Mouse (Mus musculus) embryo, embryonic 10 days (tissue): ENCODE measurements at regions not wholly inside any gene's neighbourhood (a gene's known extent, or its start where the extent isn't known, plus 50 kb on each side); places are given as distances from the start of the nearest gene placed in this dataset.

Experiments
- DNase-seq: peaks from one replicate; pipeline ENCODE4 v3.0.0-alpha.2; 2015; ENCODE audit warnings: low spot score

DNA sequence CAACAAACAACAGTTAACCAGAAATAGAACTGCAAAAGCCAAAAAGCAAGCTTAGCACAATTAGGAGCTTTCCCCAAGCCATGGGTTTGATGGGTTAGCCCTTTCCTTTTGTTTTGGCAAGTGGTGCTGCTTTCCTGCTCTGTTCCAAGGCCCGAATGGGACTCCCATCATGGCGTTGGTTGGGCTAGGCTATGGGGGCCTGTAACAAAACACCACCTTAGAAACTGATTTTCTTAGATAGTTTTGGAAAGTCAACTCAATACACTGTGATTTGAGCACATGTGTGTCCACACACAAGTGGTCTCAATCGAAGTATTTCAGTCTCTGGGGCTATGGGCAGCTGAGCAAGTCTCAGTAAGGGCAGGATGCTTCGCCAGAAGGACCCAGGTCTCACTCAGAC, 470.5 kb upstream of the Kif2a start:
- no peak for DNase-seq

DNA sequence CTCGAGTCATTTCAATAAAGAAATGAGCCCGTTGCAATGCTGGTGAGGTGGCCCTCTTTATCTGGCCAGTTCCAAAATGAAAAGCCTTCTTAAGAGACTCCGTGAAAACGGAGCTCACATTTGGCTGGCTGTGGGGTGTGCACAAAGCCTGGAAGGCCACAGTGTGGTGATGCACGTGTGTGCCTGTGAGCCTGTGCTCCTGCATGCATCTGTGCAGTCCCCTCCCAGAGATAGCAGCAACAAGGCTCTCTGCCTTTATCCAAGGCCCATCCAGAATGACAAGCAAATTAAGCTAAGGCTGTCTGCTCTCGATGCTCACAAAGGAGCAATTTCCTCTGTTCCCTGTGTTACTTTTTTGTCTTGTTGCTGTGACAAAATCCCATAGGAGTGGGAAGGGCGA, 469.5 kb upstream of the Kif2a start:
- no peak for DNase-seq

DNA sequence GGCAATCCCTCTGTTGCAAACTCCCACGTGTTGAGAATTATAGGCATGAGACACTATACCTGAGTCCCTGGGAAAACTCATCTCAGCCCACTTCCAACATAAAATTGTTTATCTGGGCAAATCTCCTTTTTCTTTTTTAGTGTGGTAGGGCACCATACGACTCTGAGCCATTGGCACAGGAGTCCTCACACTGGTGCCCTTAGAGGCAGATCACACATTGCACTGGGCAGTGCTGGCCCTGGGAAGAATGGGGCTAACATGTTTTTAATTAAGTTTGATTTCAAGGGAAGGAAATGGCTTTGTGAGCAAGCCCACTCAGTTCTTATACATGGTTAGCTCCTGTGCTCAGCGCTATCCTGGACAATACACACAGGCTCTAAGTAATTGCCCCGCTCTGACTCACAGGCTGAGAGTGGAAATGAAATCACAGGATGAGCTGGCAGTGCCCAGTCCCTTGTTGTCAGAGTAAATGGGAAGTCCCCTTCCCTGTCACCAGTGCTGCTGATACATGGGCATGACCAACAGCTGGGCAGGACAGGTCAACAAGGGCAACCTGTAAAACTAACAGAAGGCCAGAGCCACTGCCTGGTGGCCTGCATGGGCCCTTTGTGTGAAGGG, 463.6 kb upstream of the Kif2a start:
- no peak for DNase-seq

DNA sequence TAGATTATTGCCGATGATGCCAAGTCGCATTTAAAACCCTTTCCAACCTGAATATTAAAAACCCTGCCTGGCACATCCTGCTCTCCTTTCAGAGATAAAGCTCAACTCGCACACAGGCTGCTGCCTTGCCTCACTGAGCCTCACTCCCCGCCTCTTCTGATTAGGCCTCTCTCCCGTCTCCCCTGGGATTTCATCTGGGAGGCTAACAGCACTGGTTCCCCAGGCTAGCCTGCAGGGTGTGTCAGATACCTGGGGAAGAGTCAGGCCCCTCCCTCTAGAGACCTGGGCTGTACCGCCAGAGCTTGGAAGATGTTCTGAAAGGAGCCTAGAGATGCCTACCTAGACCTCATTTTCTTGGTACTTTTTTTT, 462.7 kb upstream of the Kif2a start:
- peak; percentile 15 for DNase-seq

DNA sequence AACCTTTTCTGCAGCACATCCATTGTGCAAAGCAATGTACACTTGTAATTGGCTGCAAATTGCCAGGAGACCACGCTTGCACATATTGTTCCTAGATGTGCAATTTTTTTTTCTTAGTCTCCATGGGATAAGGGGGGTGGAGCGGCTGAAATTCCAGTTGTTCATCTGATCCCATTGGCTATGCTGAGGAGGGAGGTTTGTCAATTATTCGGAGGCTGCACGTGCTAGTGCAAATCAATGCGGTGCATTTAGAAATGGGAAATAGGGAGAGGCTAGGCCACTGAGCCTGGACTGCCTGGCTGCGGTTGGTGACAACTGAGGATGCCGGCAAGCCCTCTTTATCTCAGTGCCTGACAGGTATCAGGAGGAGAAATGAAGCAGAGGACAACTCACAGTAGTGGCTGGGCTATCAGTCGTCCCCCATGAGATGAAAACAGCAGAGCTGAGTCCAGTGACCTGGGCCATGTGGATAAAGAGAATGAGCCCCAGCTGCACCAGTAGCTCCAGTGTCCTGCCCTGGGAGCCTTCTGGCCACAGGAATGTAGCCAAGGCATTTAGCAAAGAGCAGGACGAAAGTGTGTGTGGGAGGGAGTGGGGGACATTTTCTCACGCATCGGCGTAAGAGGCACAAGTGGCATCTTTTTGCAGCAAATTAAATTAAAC, 462.2 kb upstream of the Kif2a start:
- no peak for DNase-seq

DNA sequence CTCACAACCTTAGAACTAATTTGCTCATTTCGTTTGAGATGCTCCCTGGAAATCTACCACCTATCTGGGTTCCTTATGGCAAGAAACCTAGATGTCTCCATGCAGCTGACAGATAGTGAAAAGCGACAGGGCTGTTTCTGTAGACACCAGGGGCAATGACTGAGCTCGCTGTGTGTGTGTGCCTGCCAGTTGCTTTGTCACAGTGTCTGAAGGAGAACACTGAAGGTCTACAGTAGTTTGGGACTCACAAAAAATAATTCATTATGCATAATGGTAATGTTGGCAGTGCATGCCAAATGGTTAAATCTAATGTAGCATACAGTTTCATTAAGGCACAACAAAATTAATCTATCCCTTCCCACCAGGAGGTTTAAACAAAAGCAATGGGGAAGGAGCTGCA, 453.2 kb upstream of the Kif2a start:
- no peak for DNase-seq

DNA sequence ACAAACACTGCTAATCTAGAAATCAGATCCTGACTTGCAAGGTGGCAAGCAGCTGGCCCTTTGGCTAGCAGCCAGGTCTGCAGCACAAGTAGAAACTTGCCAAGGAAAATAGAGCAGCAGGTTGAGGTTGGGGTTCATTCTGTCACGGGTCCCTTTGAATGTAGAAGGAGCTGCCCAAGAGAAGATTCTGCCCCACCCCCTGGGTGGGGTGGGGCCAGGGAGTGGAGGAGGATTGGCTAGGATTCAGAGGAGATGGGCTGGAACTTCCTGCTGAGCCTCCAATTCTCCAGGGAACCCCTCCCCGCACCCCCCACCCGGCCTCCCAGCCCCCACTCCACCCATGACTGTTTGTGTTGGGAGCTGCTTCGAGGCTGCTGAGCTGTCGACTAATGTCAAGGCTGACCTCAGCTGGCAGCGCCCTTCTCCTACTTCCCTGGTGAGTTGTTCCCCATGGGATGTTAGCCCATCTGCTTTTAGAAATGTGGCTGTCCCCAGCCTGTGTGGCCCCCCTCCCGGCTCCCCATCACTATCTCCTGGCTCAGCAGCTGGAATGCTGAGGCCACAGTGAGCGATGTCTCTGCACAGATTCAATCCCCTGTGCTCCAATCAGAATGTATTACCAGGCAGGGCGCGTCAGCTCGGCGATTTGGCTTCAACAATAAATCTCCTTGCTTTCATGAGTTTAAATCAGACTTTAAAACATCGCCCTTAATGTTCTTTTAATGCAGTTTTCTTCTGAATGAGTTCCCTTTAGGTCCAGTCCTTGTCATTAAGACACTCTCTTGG, 447.8 kb upstream of the Kif2a start:
- peak; percentile 70 for DNase-seq

DNA sequence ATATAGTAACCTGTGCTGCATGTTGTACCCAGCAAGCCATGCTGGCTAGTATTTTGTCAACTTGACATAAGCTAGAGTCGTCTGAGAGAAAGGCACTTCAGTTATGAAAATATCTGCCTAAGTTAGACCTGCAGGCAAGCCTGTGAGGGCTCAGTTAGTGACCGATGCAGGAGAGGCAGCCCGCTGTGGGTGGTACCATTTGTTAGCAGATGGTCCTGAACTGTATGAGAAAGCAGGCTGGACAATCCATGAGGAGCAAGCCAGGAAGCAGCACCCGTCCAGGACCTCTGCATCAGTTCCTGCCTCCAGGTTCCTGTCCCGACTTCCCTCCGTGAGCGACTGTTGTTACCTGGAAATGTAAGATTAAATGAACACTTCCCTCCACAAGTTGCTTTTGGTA, 440.9 kb upstream of the Kif2a start:
- no peak for DNase-seq

DNA sequence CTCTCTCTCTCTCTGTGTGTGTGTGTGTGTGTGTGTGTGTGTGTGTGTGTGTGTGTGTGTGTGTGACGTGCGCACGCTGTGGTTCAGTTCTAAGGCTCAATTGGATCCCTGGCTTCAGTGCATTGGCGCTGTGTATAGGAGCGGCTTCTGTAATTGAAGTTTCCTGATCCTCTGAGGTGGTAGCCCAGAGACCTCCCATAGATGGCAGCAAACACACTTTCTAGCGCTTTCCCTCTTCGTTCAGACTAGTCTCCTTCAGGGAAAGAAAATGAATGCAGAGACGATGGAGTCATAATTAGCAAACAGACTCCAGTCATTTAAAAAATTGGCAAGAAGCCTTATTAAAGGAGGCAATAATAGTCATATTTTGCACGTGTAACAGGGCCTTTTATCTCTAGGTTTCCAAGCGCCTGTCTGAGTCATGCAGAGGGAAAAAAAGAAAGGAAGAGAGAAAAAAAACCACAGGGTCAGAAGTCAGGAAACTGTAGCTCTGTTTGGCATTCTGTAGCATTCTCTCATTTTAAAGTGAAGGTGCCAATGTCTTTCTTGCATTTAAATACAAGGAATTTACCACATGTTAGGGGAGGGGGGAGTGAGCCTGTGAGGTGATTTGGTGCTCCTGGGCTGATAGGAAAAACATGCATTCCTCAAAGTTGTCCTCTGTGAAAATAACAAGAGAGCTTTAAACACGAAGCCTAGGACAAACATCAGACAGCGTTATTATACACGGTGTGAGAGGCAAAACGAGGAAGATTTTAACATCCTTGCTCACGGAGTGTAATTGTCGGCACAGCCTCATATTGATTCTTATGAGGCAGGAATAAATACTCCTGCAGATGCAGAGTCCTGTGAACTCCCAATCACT, 439.4 kb upstream of the Kif2a start:
- peak; percentile 86 for DNase-seq

DNA sequence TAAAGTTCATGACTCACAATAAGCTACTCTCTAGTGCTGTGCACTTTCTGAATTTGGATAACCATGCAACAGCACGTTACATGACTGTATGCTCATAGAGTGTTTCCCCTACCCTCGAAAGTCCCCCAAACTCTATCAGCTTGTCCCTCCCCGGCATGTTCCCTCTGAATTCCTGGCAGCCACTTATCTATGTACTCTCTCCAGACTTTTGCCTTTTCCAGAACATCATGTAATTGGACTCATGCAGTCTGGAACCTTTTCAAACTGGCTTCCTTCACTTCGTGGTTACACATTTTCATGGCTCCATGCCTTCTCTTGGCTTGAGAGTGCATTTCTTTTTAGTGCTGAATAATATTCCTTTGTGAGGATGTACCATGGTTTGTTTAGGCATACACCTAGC, 436.8 kb upstream of the Kif2a start:
- DNase-seq, result no peak

DNA sequence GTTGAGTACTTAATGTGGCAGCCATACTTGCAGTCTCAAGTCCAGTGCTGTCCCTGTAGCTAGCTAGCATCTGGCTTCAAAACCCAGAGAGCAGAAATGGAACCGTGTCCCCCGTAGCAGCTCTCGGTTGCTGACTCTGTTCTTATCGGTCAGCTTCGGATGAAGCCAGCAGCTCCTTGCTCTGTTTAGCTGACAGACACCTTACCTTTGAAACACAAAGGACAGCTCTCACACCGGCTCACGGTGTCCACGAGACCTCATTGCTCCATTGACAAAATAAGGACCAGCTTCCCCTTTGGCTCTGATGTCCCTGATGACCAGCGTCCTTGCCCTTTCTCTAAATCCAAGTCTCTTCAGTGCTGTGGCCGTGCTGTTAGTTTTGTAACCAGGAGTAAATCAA, 435.3 kb upstream of the Kif2a start:
- no peak for DNase-seq

DNA sequence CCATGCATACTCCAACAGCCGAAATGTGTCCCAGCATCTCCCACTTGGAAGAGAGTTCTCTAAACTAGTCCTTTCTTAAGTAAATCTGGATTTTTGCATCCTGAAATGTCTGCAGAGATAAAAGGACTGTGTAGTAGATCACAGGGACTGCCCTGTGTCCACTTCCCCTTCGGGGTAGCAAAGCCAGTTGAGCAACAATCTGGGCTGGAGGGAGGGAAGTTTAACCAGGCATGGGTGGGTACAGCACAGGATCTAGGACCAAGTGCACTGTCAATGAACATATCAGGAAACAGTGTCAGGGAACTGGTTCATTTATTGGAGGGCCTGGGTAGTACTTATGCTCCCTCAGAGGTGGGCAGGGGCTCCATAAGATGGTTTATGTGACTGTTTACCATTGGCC, 434.5 kb upstream of the Kif2a start:
- DNase-seq, result no peak

DNA sequence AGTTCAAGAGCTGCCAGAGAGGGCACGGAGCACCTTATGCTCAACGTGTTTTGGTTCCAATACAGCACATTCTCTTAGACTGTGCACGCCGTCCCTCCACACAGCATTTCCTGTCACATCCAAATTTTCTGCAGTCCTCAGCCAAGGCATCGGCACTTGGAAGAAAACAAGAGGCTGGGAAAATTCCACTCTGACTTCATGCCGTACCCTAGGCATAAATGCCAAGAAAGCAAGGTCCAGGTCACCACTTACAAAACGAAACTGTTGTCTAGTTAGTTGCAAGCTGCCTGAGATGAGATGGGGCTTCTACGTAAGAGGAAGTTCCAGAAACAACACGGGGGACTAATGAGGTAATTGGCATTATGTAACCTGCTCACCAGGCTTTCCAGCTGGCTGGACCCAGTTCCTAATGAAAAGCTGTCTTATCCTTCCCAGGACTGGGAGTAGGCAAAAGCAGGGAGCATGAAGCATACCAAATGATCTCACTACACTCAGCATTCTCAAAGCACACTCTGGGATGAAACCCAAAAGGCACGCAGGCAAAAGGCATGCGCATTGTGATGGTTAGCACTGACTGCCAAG, 427.8 kb upstream of the Kif2a start:
- DNase-seq, result no peak

DNA sequence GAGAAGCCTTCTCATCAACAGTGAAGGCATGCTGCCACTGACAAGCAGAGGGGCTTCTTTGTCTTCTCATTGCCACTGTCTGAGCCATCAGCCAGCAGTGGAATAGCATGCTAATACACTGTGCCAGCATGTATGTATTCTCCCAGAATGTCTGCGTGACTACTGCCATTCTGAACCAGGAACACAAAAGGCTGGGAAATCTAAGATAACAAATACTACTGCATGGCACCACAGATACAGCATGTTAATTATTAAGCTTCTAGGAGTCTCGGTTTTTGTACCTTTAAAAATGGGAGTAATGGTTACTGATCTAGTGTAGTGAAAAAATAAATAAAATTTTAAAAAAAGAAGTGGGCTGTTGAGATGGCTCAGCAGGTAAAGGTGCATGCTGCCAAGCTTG, 425.9 kb upstream of the Kif2a start:
- no peak for DNase-seq

DNA sequence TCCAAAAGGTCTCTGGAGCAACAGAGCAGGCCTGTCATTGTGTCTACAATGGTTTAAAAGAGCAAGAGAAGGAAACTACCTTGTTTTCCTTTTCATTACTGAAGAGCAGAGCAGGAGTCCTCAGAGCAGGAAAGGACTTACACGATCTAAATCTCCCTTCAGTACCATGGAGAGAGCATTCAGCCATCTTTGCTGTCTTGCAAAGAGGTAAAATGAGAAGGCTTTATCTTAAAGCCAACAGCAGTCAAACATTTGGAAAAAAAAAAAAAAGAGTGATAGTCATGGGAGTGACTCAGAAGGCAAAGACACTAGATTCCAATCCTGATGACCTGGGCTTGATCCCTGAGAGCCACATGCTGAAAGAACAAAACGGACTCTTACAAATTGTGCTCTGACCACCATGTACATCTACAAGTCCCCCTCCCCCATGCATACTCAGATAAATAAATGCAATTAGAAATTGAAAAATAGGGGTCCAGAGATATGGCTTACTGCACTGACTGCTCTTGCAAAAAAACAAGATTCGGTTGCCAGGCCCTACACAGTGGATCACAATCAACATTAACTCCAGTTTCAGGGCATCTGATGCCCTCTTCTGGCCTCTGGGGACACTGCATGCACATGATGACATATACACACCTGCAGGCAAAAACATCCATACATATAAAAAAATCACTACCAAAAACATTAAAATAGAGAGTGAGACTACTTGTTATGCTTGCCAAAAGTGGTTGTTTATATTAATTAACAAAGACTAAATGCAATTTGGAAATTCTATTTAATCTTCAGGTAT, 397.6 kb upstream of the Kif2a start:
- DNase-seq, result peak; percentile 59

DNA sequence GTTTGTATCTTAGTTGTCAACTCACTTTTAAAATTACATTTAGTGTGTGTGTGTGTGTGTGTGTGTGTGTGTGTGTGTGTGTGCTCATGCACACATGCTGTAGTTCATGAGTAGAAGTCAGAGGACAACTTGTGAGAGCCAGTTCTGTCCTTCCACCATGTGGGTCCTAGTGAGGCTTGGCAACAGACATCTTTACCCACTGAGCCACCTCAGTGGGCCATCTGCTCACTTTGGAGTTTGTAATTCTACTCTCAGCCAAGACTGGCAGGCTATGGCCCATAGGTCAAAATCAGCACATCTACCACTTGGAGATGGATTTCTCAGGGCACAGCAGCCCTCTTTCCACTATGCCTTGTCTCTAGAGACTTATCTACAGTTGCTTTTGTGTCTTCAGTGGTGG, 388.3 kb upstream of the Kif2a start:
- DNase-seq, result no peak

DNA sequence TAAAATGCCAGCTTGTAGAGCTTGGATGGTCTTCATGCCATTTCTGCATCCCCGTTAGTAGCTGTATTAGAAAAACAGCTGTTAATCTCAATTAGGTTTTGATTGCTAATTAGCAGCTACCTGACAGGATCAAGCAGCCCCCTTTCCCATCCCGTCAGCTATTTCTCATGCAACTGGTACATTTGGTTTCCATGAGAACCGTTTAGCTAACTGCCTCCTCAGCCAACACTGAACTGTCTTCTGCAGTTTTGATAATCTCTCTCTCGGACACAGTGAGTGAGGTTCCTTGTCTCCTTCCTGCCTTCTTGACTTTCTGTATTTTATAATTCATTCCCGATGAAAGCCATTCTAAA, 385.7 kb upstream of the Kif2a start:
- no peak for DNase-seq

DNA sequence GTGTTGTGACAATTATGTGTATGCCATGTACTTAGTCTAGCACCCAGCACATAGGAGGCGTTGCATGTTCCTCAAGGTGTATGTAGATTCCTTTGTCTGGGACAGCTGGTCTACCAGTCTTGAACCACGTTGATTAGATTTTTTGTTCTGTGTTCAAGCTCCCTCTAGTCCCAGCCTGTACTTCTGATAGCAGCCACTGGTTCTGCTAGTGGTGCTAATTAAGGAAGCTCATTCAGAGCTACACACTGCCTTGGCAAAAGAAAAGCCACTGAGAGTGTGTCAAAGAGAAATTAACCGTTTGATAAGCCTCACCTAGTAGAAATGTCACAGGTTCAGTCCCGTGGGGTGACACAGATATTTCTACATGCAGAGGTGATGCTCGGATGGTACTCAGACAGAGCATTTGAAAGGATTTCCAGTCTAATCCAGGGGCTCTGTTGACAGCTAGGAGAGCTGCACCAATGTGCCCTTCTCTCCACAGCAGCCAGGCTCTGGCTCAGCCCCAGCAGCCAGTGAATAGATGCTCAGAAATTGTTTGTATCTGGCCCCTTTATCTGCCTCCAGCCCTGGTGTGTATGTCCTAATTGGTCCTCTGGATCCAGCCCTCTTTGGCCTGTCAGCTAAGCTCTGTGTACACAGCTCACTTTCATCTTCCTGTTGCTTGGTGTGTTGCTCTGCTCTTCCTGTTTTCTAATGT, 385.2 kb upstream of the Kif2a start:
- no peak for DNase-seq

DNA sequence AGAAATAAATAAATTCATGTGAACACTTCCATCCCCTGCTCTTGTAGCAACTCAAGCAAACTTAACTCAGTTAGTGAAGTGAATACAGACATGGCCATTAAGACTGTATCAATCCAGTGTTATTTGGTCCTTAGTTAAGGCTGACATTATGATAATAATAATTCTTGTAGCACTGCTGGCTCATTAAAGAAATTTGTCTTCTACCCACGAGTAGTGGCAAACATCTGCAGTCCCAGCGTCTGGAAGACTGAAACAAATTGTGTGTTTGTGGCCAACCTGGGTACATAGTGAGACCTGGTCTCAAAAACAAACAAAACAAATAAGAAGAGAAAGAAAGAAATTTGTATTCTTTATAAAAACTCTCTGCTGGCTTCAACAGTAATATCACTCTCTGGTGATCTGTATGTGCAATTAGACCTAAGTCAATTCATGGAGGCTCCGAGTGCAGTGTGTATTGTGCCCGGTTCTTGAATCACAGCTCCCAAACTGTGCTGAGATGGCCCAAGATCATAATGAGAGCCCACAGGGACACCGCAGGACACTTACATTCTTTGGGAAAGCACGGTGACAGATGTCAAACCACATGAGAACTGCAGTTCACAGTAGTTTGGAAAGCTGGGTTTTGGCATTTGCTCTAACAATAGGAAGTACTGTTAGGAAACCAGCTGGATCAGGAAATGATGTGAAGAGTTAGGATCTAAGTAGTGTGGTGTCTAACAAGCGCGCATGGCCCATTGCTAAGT, 376.9 kb upstream of the Kif2a start:
- peak; percentile 16 for DNase-seq

DNA sequence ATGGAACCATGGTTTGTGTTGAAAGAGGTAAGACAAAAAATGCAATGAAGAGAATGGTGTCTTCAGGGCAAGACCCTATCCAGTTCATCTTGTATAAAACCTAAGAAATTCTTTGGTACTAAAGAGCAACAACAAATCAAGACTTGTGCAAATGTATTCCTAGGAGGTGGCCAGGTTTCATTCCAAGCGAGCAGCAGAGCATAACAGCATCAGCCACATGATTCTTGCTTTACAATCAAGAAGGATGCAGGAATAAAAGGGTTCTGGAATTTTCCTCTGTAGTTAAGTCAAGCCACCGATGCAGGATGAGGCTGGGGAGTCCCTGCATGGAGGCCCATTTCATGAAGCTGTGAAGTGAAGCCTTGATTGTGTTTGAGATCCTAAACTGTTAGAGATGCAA, 374.1 kb upstream of the Kif2a start:
- DNase-seq, result no peak
